Mouse (Mus musculus): ENCODE results near the gene Cd36. TPM values are rescaled to one million over a fixed set of nuclear protein-coding genes. Genes with fewer than 3 reads are reported as not detected.

Gene Cd36
- polyA plus RNA-seq, 1 experiment from 2014 or later: 149 TPM

- H3K4me1 ChIP-seq (ENCODE audit: control insufficient read depth in 2 of 2, insufficient read depth in 2 of 2, low read length in 2 of 2): peaks cover 2 to 4% of the 10 kb centered on the region in 2 experiments; a peak in 1 of 4 replicates
- H3K9ac ChIP-seq (ENCODE audit: low read length): no peak overlapping the region
- H3K27ac ChIP-seq (replicated peaks in 1 of 2; ENCODE audit: control insufficient read depth in 1 of 2, insufficient read depth in 1 of 2, low read depth in 2 of 2, low read length in 2 of 2): no peak overlapping the region
- no peak overlapping the region for H3K4me2 ChIP-seq (ENCODE audit: low read length)
- no peaks in the 10 kb centered on the region for H3K27me3 ChIP-seq (ENCODE audit: control insufficient read depth, insufficient read depth, low read length)
- ATAC-seq (ENCODE audit: insufficient number of reproducible peaks, insufficient read depth, low FRiP score, low read depth): no peak
- 85% methylated on average over 3 of the region's 3 CpGs for WGBS
- H3K36me3 ChIP-seq (ENCODE audit: control insufficient read depth, insufficient read depth, low read length): no peaks in the 10 kb centered on the region
- no peaks in the 10 kb centered on the region for H3K9me3 ChIP-seq (ENCODE audit: control insufficient read depth, low read length)
- no peak overlapping the region for H3K4me3 ChIP-seq (ENCODE audit: control insufficient read depth in 1 of 2, insufficient read depth in 1 of 2, low read depth in 1 of 2, low read length in 2 of 2)
These were observed 30.2 kb downstream of the Cd36 start for GRCm38 (mm10) chr5:17858399-17858798.

GRCm38 (mm10) chr5:17857871-17858270 is 30.7 kb downstream of the Cd36 start:
- Histone ChIP-seq H3K9me3 (ENCODE audit: control insufficient read depth, low read length) (no peaks in the 10 kb centered on the region), H3K4me3 (ENCODE audit: control insufficient read depth in 1 of 2, insufficient read depth in 1 of 2, low read depth in 1 of 2, low read length in 2 of 2) (no peak overlapping the region), H3K4me1 (ENCODE audit: control insufficient read depth in 2 of 2, insufficient read depth in 2 of 2, low read length in 2 of 2) (peaks cover 2 to 4% of the 10 kb centered on the region in 2 experiments; a peak in 1 of 4 replicates), H3K27ac (replicated peaks in 1 of 2; ENCODE audit: control insufficient read depth in 1 of 2, insufficient read depth in 1 of 2, low read depth in 2 of 2, low read length in 2 of 2) (no peak overlapping the region), H3K36me3 (ENCODE audit: control insufficient read depth, insufficient read depth, low read length) (no peaks in the 10 kb centered on the region), H3K9ac (ENCODE audit: low read length) (no peak overlapping the region), H3K4me2 (ENCODE audit: low read length) (no peak overlapping the region), H3K27me3 (ENCODE audit: control insufficient read depth, insufficient read depth, low read length) (no peaks in the 10 kb centered on the region)
- no peak for ATAC-seq (ENCODE audit: insufficient number of reproducible peaks, insufficient read depth, low FRiP score, low read depth)
- 83% methylated on average over 3 of the region's 3 CpGs for WGBS

GRCm38 (mm10) chr5:17857262-17857661 is 31.3 kb downstream of the Cd36 start:
- Histone ChIP-seq H3K9me3 (ENCODE audit: control insufficient read depth, low read length) (no peaks in the 10 kb centered on the region), H3K9ac (ENCODE audit: low read length) (no peak overlapping the region), H3K27ac (replicated peaks in 1 of 2; ENCODE audit: control insufficient read depth in 1 of 2, insufficient read depth in 1 of 2, low read depth in 2 of 2, low read length in 2 of 2) (no peak overlapping the region), H3K4me2 (ENCODE audit: low read length) (no peak overlapping the region), H3K36me3 (ENCODE audit: control insufficient read depth, insufficient read depth, low read length) (no peaks in the 10 kb centered on the region), H3K4me3 (ENCODE audit: control insufficient read depth in 1 of 2, insufficient read depth in 1 of 2, low read depth in 1 of 2, low read length in 2 of 2) (no peak overlapping the region), H3K4me1 (ENCODE audit: control insufficient read depth in 2 of 2, insufficient read depth in 2 of 2, low read length in 2 of 2) (peaks cover 2 to 4% of the 10 kb centered on the region in 2 experiments; a peak in 1 of 4 replicates), H3K27me3 (ENCODE audit: control insufficient read depth, insufficient read depth, low read length) (no peaks in the 10 kb centered on the region)
- ATAC-seq (ENCODE audit: insufficient number of reproducible peaks, insufficient read depth, low FRiP score, low read depth): no peak
- WGBS: 82% methylated on average over 4 of the region's 4 CpGs

GRCm38 (mm10) chr5:17854127-17854923 is 34.3 kb downstream of the Cd36 start:
- Histone ChIP-seq H3K9me3 (ENCODE audit: control insufficient read depth, low read length) (no peaks in the 10 kb centered on the region), H3K9ac (ENCODE audit: low read length) (no peak overlapping the region), H3K36me3 (ENCODE audit: control insufficient read depth, insufficient read depth, low read length) (no peaks in the 10 kb centered on the region), H3K27ac (replicated peaks in 1 of 2; ENCODE audit: control insufficient read depth in 1 of 2, insufficient read depth in 1 of 2, low read depth in 2 of 2, low read length in 2 of 2) (no peak overlapping the region), H3K4me1 (ENCODE audit: control insufficient read depth in 2 of 2, insufficient read depth in 2 of 2, low read length in 2 of 2) (peaks cover 2 to 4% of the 10 kb centered on the region in 2 experiments; a peak in 2 of 4 replicates), H3K27me3 (ENCODE audit: control insufficient read depth, insufficient read depth, low read length) (no peaks in the 10 kb centered on the region), H3K4me2 (ENCODE audit: low read length) (no peak overlapping the region), H3K4me3 (ENCODE audit: control insufficient read depth in 1 of 2, insufficient read depth in 1 of 2, low read depth in 1 of 2, low read length in 2 of 2) (no peak overlapping the region)
- WGBS: 83% methylated on average over 3 of the region's 3 CpGs
- no peak for ATAC-seq (ENCODE audit: insufficient number of reproducible peaks, insufficient read depth, low FRiP score, low read depth)

GRCm38 (mm10) chr5:17850582-17850981 is 38.0 kb downstream of the Cd36 start:
- H3K4me3 ChIP-seq (ENCODE audit: control insufficient read depth in 1 of 2, insufficient read depth in 1 of 2, low read depth in 1 of 2, low read length in 2 of 2): no peak overlapping the region
- no peaks in the 10 kb centered on the region for H3K9me3 ChIP-seq (ENCODE audit: control insufficient read depth, low read length)
- WGBS: 87% methylated on average over 2 of the region's 2 CpGs
- no peak overlapping the region for H3K4me2 ChIP-seq (ENCODE audit: low read length)
- H3K9ac ChIP-seq (ENCODE audit: low read length): no peak overlapping the region
- H3K4me1 ChIP-seq (ENCODE audit: control insufficient read depth in 2 of 2, insufficient read depth in 2 of 2, low read length in 2 of 2): peaks cover 0 to 11% of the 10 kb centered on the region in 2 experiments; a peak in 2 of 4 replicates
- H3K27ac ChIP-seq (replicated peaks in 1 of 2; ENCODE audit: control insufficient read depth in 1 of 2, insufficient read depth in 1 of 2, low read depth in 2 of 2, low read length in 2 of 2): no peak overlapping the region
- no peak for ATAC-seq (ENCODE audit: insufficient number of reproducible peaks, insufficient read depth, low FRiP score, low read depth)
- no peaks in the 10 kb centered on the region for H3K27me3 ChIP-seq (ENCODE audit: control insufficient read depth, insufficient read depth, low read length)
- H3K36me3 ChIP-seq (ENCODE audit: control insufficient read depth, insufficient read depth, low read length): no peaks in the 10 kb centered on the region

- WGBS: 28% methylated on average over 1 of the region's 1 CpGs
- H3K27me3 ChIP-seq (ENCODE audit: control insufficient read depth, insufficient read depth, low read length): no peaks in the 10 kb centered on the region
- peak overlapping the region; percentile 11; the same call in 1 of the 2 replicates for H3K9ac ChIP-seq (ENCODE audit: low read length)
- H3K9me3 ChIP-seq (ENCODE audit: control insufficient read depth, low read length): no peaks in the 10 kb centered on the region
- peak; percentile 64; the same call in 1 of the 2 replicates for ATAC-seq (ENCODE audit: insufficient number of reproducible peaks, insufficient read depth, low FRiP score, low read depth)
- H3K27ac ChIP-seq (replicated peaks in 1 of 2; ENCODE audit: control insufficient read depth in 1 of 2, insufficient read depth in 1 of 2, low read depth in 2 of 2, low read length in 2 of 2): peak overlapping the region; percentile 20 to 41; a peak in 1 of 4 replicates
- H3K4me3 ChIP-seq (ENCODE audit: control insufficient read depth in 1 of 2, insufficient read depth in 1 of 2, low read depth in 1 of 2, low read length in 2 of 2): peak overlapping the region in 1 of 2 experiments; percentile 29; a peak in 2 of 4 replicates
- H3K36me3 ChIP-seq (ENCODE audit: control insufficient read depth, insufficient read depth, low read length): no peaks in the 10 kb centered on the region
- H3K4me2 ChIP-seq (ENCODE audit: low read length): peak overlapping the region; percentile 45
- H3K4me1 ChIP-seq (ENCODE audit: control insufficient read depth in 2 of 2, insufficient read depth in 2 of 2, low read length in 2 of 2): peaks cover 1 to 10% of the 10 kb centered on the region in 2 experiments; a peak in 3 of 4 replicates
These were observed 39.0 kb downstream of the Cd36 start for GRCm38 (mm10) chr5:17849582-17849981.

GRCm38 (mm10) chr5:17848733-17849132 is 39.9 kb downstream of the Cd36 start:
- no peaks in the 10 kb centered on the region for H3K27me3 ChIP-seq (ENCODE audit: control insufficient read depth, insufficient read depth, low read length)
- H3K4me3 ChIP-seq (ENCODE audit: control insufficient read depth in 1 of 2, insufficient read depth in 1 of 2, low read depth in 1 of 2, low read length in 2 of 2): peak overlapping the region in 1 of 2 experiments; percentile 19; a peak in 2 of 4 replicates
- no peak overlapping the region for H3K27ac ChIP-seq (replicated peaks in 1 of 2; ENCODE audit: control insufficient read depth in 1 of 2, insufficient read depth in 1 of 2, low read depth in 2 of 2, low read length in 2 of 2)
- H3K9me3 ChIP-seq (ENCODE audit: control insufficient read depth, low read length): no peaks in the 10 kb centered on the region
- H3K36me3 ChIP-seq (ENCODE audit: control insufficient read depth, insufficient read depth, low read length): no peaks in the 10 kb centered on the region
- 79% methylated on average over 2 of the region's 2 CpGs for WGBS
- H3K4me2 ChIP-seq (ENCODE audit: low read length): peak overlapping the region; percentile 54
- H3K9ac ChIP-seq (ENCODE audit: low read length): peak overlapping the region; percentile 30; the same call in 1 of the 2 replicates
- ATAC-seq (ENCODE audit: insufficient number of reproducible peaks, insufficient read depth, low FRiP score, low read depth): no peak
- H3K4me1 ChIP-seq (ENCODE audit: control insufficient read depth in 2 of 2, insufficient read depth in 2 of 2, low read length in 2 of 2): peaks cover 2 to 17% of the 10 kb centered on the region in 2 experiments
